Mouse (Mus musculus) C2C12 (cell line): ENCODE data around the gene Il17f. TPM values are rescaled to one million over a fixed set of nuclear protein-coding genes. Genes with fewer than 3 reads are reported as not detected.

ENCODE experiments used
- H3K27me3 ChIP-seq: one replicate; pipeline ENCODE4 v1.6.1; 2011; ENCODE audit not compliant: control insufficient read depth, insufficient read depth, insufficient read length
- H3K36me3 ChIP-seq: one replicate; pipeline ENCODE4 v1.6.1; 2011; ENCODE audit not compliant: control insufficient read depth, insufficient read depth
- H3K4me3 ChIP-seq: one replicate; pipeline ENCODE4 v1.5.1; 2011; ENCODE audit warnings: mild to moderate bottlenecking, control low read depth; ENCODE audit not compliant: poor library complexity, insufficient read depth, severe bottlenecking
- H3K79me2 ChIP-seq: one replicate; pipeline ENCODE4 v1.6.1; 2011; ENCODE audit not compliant: control insufficient read depth, insufficient read depth
- H3K79me3 ChIP-seq: one replicate; pipeline ENCODE4 v1.6.1; 2011; ENCODE audit warnings: low read depth, control low read depth
- H3ac ChIP-seq: one replicate; pipeline ENCODE3; 2011; ENCODE audit warnings: low read depth; ENCODE audit not compliant: control insufficient read depth, insufficient read length
- CEBPB ChIP-seq: IDR thresholded peaks from one replicate; pipeline ENCODE4 v1.6.1; 2011; ENCODE audit warnings: low read depth, mild to moderate bottlenecking, control low read depth, moderate library complexity
- CTCF ChIP-seq: IDR thresholded peaks from one replicate; pipeline ENCODE4 v1.5.1; 2011; ENCODE audit not compliant: control insufficient read depth, insufficient read depth, insufficient read length
- FOSL1 ChIP-seq: IDR thresholded peaks from one replicate; pipeline ENCODE4 v1.8.0; 2011; ENCODE audit warnings: mild to moderate bottlenecking, low read length; ENCODE audit not compliant: poor library complexity, insufficient read depth, severe bottlenecking
- MAX ChIP-seq: IDR thresholded peaks from one replicate; pipeline ENCODE4 v1.6.1; 2011; ENCODE audit warnings: mild to moderate bottlenecking, control low read depth
- MYOD1 ChIP-seq: IDR thresholded peaks from one replicate; pipeline ENCODE4 v1.6.1; 2011; ENCODE audit warnings: low read depth; ENCODE audit not compliant: control insufficient read depth, insufficient read length
- MYOG ChIP-seq: IDR thresholded peaks from one replicate; pipeline ENCODE4 v1.6.1; 2011; ENCODE audit not compliant: control insufficient read depth, insufficient read length; ENCODE audit errors: extremely low read depth
- USF1 ChIP-seq: IDR thresholded peaks from one replicate; pipeline ENCODE4 v1.6.1; 2011; ENCODE audit warnings: low read depth, mild to moderate bottlenecking, control low read depth, moderate library complexity
- polyA plus RNA-seq: library from polyadenylated mRNA; unstranded; fragments of >200 nt; fragmentation: generic; extraction: Trizol; gene quantifications from one replicate; pipeline ENCODE4 v1.2.1, GENCODE M21; 2012; ENCODE audit warnings: missing spikeins

Il17f gene
- polyA plus RNA-seq, 1 experiment: not detected

DNA sequence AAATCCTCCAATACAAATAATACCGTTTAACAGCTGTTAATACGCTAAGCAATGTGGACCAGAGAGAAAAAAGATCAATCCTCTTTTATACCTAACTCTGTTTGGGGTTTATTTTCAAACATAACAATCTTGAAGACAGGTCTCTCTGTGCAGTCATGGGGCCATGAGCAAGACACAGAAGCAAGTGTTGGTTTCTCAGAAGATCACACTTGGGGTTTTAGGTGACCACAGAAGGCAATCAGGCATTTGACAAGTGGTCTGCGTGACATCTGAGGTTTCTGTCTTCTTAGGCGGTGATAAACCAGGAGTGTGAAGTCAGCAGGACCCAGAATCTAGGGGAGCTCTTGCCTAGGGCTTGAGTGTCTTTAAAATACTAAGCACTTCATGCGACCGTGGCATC, 23.9 kb downstream of the Il17f start:
- no peaks in the 10 kb centered on the region for H3K36me3 ChIP-seq
- H3K79me2 ChIP-seq: no peaks in the 10 kb centered on the region
- TF ChIP-seq CEBPB (no peak), MYOD1 (no peak), MAX (no peak), FOSL1 (no peak), CTCF (no peak), USF1 (no peak), MYOG (no peak)

GRCm38 (mm10) chr1:20761411-20761810, 29.0 kb downstream of the Il17f start:
- no peak for TF ChIP-seq MYOD1
- no peak for TF ChIP-seq CEBPB
- TF ChIP-seq CTCF: no peak
- no peak for TF ChIP-seq MAX
- TF ChIP-seq MYOG: no peak
- H3K79me3 ChIP-seq: no peaks in the 10 kb centered on the region
- H3K4me3 ChIP-seq: no peak overlapping the region
- no peaks in the 10 kb centered on the region for H3K79me2 ChIP-seq
- H3ac ChIP-seq: no peak overlapping the region
- no peaks in the 10 kb centered on the region for H3K36me3 ChIP-seq
- no peaks in the 10 kb centered on the region for H3K27me3 ChIP-seq

More for the DNA sequence above, 23.9 kb downstream of the Il17f start:
- Histone ChIP-seq H3K27me3 (no peaks in the 10 kb centered on the region), H3K4me3 (no peak overlapping the region), H3K79me3 (no peaks in the 10 kb centered on the region), H3ac (no peak overlapping the region)

DNA sequence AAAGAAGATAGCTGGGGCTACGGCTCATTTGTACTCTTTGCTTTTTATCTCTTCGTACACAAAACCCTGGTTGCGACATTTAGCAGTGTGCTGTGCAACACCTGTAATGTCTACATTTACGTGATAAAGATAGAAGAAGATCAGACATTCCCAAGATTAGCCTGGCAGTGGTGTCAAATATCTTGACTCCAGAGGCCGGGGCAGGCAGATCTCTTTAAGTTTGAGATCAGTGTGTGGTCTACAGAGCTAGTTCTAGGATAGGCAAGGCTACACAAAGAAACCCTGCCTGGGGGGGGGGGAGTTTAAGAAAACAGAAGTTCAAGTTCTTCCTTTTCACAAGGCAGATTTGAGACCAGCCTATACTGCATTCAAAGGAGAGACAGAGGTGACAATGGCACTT, 30.1 kb downstream of the Il17f start:
- Histone ChIP-seq H3K79me3 (no peaks in the 10 kb centered on the region), H3K4me3 (no peak overlapping the region), H3K27me3 (no peaks in the 10 kb centered on the region), H3ac (no peak overlapping the region), H3K79me2 (no peaks in the 10 kb centered on the region), H3K36me3 (no peaks in the 10 kb centered on the region)
- TF ChIP-seq MYOD1: no peak
- TF ChIP-seq USF1: no peak
- no peak for TF ChIP-seq MYOG
- no peak for TF ChIP-seq MAX
- TF ChIP-seq CTCF: no peak
- no peak for TF ChIP-seq CEBPB
- TF ChIP-seq FOSL1: no peak

DNA sequence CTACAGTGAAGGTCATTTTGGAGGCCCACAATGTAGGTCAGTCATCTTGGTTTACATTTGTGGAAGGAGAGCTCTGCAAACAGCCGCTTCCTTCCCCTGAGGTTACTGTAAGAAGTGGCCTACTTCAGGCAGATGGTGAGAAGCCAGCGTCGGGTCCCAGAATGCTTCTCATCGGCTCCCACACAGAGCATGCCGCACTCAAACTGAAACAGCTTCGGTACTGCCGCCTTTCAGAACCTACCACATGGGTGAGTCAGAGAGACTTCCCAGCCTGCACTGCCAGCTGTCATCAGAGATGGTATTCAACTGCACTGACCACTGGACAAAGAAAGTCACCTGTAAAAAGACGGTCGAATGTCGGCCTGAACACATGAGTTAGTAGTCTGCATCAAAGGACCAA, 30.6 kb downstream of the Il17f start:
- Histone ChIP-seq H3K4me3 (no peak overlapping the region), H3K27me3 (no peaks in the 10 kb centered on the region), H3ac (no peak overlapping the region), H3K79me3 (no peaks in the 10 kb centered on the region), H3K79me2 (no peaks in the 10 kb centered on the region), H3K36me3 (no peaks in the 10 kb centered on the region)
- TF ChIP-seq MYOD1 (no peak), CEBPB (no peak), MAX (no peak), CTCF (no peak), USF1 (no peak), MYOG (no peak), FOSL1 (no peak)

GRCm38 (mm10) chr1:20757586-20757985, 32.8 kb downstream of the Il17f start:
- no peaks in the 10 kb centered on the region for H3K79me3 ChIP-seq
- H3ac ChIP-seq: no peak overlapping the region
- TF ChIP-seq CEBPB (no peak), FOSL1 (no peak), MYOG (no peak), CTCF (no peak), USF1 (no peak), MAX (no peak), MYOD1 (no peak)

DNA sequence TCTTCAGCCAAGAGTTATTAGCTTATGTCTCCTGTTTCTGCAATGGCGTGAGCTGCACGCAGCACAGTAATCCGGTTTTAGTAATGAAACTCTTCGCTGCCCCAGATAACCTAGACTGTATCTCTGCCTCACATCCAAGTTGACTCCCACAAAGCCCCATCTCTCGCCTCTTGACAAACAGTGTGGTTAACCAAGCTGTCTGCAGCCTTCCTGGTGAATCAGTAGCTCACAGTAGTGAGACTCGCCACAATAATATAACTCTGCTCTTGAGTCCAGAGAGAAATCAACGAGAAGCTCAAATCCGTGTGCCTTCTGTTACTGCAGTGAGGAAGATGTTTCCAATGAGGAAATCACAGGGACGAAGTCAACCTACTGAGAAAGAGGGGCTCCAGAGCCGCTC, 36.0 kb downstream of the Il17f start:
- Histone ChIP-seq H3K79me3 (no peaks in the 10 kb centered on the region), H3ac (no peak overlapping the region), H3K36me3 (no peaks in the 10 kb centered on the region), H3K4me3 (no peak overlapping the region), H3K27me3 (no peaks in the 10 kb centered on the region), H3K79me2 (no peaks in the 10 kb centered on the region)
- TF ChIP-seq MAX (no peak), MYOG (no peak), CEBPB (no peak), USF1 (no peak), FOSL1 (no peak), CTCF (no peak)

More at GRCm38 (mm10) chr1:20757586-20757985, 32.8 kb downstream of the Il17f start:
- Histone ChIP-seq H3K4me3 (no peak overlapping the region), H3K36me3 (no peaks in the 10 kb centered on the region), H3K79me2 (no peaks in the 10 kb centered on the region), H3K27me3 (no peaks in the 10 kb centered on the region)
